Mouse (Mus musculus): ENCODE measurements around the gene Teddm3. TPM values are rescaled to one million over a fixed set of nuclear protein-coding genes. Genes with fewer than 3 reads are reported as not detected.
"Not testable (repeated sequence)": the region's sequence is repeated elsewhere in the genome, so short reads cannot be mapped to it uniquely, and the experiment has no call there.

The Teddm3 gene
- polyA plus RNA-seq (2014; fragmentation: Nextera tagmentation; extraction: Ambion mirVana), result not detected in 2 replicates

DNA sequence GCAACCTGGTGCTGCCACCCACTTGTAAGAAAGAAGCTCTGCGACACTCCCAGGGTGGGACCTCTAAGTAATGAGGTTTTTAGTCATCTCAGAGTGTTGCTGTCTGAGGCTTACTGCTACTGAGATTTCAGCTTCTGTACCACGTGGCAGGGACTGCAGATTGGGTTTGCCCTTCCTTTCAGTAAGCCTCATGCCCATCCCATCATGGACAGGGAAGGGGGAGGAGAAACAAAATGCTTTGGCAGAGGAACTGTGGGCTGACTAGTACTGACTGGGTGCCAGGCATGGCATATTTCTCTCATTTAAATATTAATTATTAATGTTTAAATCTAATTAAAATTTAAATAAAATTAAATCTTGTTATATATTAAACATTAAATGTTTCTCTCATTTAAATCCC is at the start of gene Teddm3:
Teddm3 (minus strand) TSS at position 101 of the 400 bp plus-strand sequence.
- H3K9ac ChIP-seq (ENCODE audit: low read depth, low read length); H3K4me2 ChIP-seq (replicated peaks; ENCODE audit: low read depth, low read length); H3K27me3 ChIP-seq (ENCODE audit: control insufficient read depth, insufficient read depth, low read length); H3K27ac ChIP-seq (ENCODE audit: low read depth, low read length); ATAC-seq (ENCODE audit: low FRiP score, low TSS enrichment); H3K9me3 ChIP-seq (ENCODE audit: control insufficient read depth, low read length); H3K4me3 ChIP-seq (ENCODE audit: low read length); H3K36me3 ChIP-seq (ENCODE audit: control insufficient read depth, insufficient read depth, low read length); H3K4me1 ChIP-seq (ENCODE audit: control insufficient read depth, insufficient read depth, low read length): not testable (repeated sequence)
- WGBS, result no CpG with 5 or more reads among the region's 2 CpGs

DNA sequence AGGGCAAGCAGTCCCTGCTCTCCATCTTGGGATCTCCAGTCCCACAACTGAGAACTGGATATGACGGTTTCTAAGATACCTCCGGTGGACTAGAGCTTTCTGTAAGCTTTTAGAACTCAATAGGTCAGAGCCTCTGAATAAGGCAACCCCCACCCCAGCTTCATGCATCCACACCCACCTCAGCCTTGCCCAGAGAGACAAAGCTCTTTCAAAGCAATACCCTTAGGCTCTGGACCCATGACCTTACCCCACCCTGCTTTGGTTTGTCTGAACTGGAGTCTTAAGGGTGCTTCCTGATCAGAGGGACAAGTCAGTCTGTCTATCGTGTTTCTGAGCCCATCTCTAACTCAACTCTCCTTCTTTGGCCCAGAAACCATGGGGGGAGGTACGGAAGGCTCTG is 48.9 kb upstream of the Teddm3 start:
- Histone ChIP-seq H3K4me3 (ENCODE audit: low read length) (no peak overlapping the region), H3K4me2 (replicated peaks; ENCODE audit: low read depth, low read length) (no peak overlapping the region), H3K9me3 (ENCODE audit: control insufficient read depth, low read length) (no peaks in the 10 kb centered on the region), H3K27me3 (ENCODE audit: control insufficient read depth, insufficient read depth, low read length) (no peaks in the 10 kb centered on the region), H3K4me1 (ENCODE audit: control insufficient read depth, insufficient read depth, low read length) (peaks cover 9% of the 10 kb centered on the region), H3K27ac (ENCODE audit: low read depth, low read length) (no peak overlapping the region), H3K9ac (ENCODE audit: low read depth, low read length) (no peak overlapping the region), H3K36me3 (ENCODE audit: control insufficient read depth, insufficient read depth, low read length) (no peaks in the 10 kb centered on the region)
- WGBS, result 84% methylated on average over 4 of the region's 4 CpGs
- ATAC-seq (ENCODE audit: low FRiP score, low TSS enrichment), result no peak

DNA sequence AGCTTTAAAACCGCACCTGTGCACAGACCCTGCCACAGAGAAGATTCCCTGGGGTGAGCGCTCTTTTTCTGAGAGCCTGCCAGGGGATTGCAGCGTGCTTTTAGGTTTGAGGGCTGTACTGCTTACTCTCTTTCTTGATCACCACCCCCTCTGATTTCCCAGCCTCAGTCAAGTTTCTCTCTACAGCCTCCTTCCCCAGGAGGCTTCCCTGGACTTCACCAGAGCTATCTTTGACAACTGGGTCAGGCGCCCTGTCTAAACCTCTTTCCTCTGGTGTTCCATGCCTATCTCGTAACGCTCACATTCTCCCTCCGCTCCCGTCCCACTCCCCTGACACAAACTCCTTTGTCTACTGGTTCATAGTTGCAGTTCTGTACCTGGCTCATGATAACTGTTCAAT is 45.6 kb upstream of the Teddm3 start:
- Histone ChIP-seq H3K4me1 (ENCODE audit: control insufficient read depth, insufficient read depth, low read length) (no peaks in the 10 kb centered on the region), H3K9me3 (ENCODE audit: control insufficient read depth, low read length) (no peaks in the 10 kb centered on the region), H3K27ac (ENCODE audit: low read depth, low read length) (no peak overlapping the region), H3K4me3 (ENCODE audit: low read length) (no peak overlapping the region), H3K4me2 (replicated peaks; ENCODE audit: low read depth, low read length) (no peak overlapping the region), H3K27me3 (ENCODE audit: control insufficient read depth, insufficient read depth, low read length) (no peaks in the 10 kb centered on the region), H3K36me3 (ENCODE audit: control insufficient read depth, insufficient read depth, low read length) (no peaks in the 10 kb centered on the region), H3K9ac (ENCODE audit: low read depth, low read length) (no peak overlapping the region)
- 72% methylated on average over 8 of the region's 8 CpGs for WGBS
- ATAC-seq (ENCODE audit: low FRiP score, low TSS enrichment), result no peak

DNA sequence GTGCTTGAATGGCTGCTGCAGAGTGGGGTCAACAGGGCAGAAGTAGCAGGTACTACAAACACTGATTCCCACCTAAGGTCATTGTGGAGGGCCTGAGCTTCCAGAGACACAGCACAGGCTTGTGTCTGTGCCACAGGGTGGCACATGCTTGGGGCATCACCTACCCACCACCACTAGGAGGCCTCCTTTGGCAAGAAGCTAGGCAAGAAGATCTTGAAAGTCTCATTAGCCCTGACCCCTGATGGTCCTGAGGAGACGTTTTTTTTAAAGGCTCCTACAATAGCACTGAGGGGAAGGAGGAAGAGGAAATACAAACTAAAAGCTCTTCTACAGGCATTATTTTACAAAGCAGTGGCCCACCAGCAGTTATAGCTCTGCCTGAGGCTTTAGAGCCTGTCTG is 44.7 kb upstream of the Teddm3 start:
- no peaks in the 10 kb centered on the region for H3K4me1 ChIP-seq (ENCODE audit: control insufficient read depth, insufficient read depth, low read length)
- H3K9me3 ChIP-seq (ENCODE audit: control insufficient read depth, low read length), result no peaks in the 10 kb centered on the region
- H3K36me3 ChIP-seq (ENCODE audit: control insufficient read depth, insufficient read depth, low read length), result no peaks in the 10 kb centered on the region
- no peak overlapping the region for H3K27ac ChIP-seq (ENCODE audit: low read depth, low read length)
- H3K27me3 ChIP-seq (ENCODE audit: control insufficient read depth, insufficient read depth, low read length), result no peaks in the 10 kb centered on the region
- no peak overlapping the region for H3K4me2 ChIP-seq (replicated peaks; ENCODE audit: low read depth, low read length)
- no peak for ATAC-seq (ENCODE audit: low FRiP score, low TSS enrichment)
- WGBS, result 5% methylated on average over 1 of the region's 1 CpGs
- H3K4me3 ChIP-seq (ENCODE audit: low read length), result no peak overlapping the region
- no peak overlapping the region for H3K9ac ChIP-seq (ENCODE audit: low read depth, low read length)

DNA sequence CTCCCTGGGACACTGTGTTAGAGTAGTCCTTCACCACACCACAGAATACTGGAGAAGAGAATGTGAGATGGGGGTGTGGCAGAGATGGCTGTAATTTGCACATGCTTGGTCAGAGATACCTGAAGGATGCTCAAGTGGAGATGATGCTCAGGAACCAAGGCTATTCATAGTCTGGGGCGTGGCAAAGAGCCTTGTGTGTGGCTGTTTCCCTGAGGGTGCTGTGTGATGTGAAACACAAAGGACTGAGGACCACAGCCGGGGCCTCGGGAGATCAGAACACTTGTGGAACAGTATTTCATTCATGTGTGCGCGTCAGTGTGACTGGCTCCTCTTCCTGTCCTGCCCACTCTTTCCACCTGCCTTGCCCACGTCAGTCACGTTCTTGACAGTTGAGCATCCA is 44.2 kb upstream of the Teddm3 start:
- H3K36me3 ChIP-seq (ENCODE audit: control insufficient read depth, insufficient read depth, low read length), result no peaks in the 10 kb centered on the region
- no peak overlapping the region for H3K27ac ChIP-seq (ENCODE audit: low read depth, low read length)
- no peak overlapping the region for H3K4me3 ChIP-seq (ENCODE audit: low read length)
- H3K27me3 ChIP-seq (ENCODE audit: control insufficient read depth, insufficient read depth, low read length), result no peaks in the 10 kb centered on the region
- H3K4me2 ChIP-seq (replicated peaks; ENCODE audit: low read depth, low read length), result no peak overlapping the region
- no peak for ATAC-seq (ENCODE audit: low FRiP score, low TSS enrichment)
- H3K9ac ChIP-seq (ENCODE audit: low read depth, low read length), result no peak overlapping the region
- H3K4me1 ChIP-seq (ENCODE audit: control insufficient read depth, insufficient read depth, low read length), result no peaks in the 10 kb centered on the region
- WGBS, result 81% methylated on average over 7 of the region's 7 CpGs
- no peaks in the 10 kb centered on the region for H3K9me3 ChIP-seq (ENCODE audit: control insufficient read depth, low read length)

DNA sequence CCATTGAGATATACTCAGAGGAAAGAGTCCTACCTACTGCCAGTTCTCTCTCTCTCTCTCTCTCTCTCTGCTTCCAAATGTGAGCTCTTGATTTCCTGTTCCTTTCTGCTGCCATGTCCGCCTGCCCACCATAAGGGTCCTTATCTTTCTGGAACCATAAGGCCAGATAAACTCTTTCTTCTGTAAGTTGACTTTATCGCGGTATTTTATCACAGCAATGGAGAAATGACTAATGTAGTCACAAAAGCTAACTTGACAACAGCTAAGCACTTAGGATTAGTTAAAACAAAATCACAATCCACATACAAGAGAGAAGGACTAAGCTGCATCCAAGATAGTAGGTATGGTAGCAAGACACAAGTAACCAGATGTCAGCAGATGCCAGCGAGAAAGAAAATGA is 43.7 kb upstream of the Teddm3 start:
- no peak overlapping the region for H3K4me3 ChIP-seq (ENCODE audit: low read length)
- no peaks in the 10 kb centered on the region for H3K4me1 ChIP-seq (ENCODE audit: control insufficient read depth, insufficient read depth, low read length)
- WGBS, result 92% methylated on average over 4 of the region's 4 CpGs
- no peak overlapping the region for H3K27ac ChIP-seq (ENCODE audit: low read depth, low read length)
- no peaks in the 10 kb centered on the region for H3K27me3 ChIP-seq (ENCODE audit: control insufficient read depth, insufficient read depth, low read length)
- no peak for ATAC-seq (ENCODE audit: low FRiP score, low TSS enrichment)
- no peak overlapping the region for H3K9ac ChIP-seq (ENCODE audit: low read depth, low read length)
- no peaks in the 10 kb centered on the region for H3K9me3 ChIP-seq (ENCODE audit: control insufficient read depth, low read length)
- H3K4me2 ChIP-seq (replicated peaks; ENCODE audit: low read depth, low read length), result no peak overlapping the region
- H3K36me3 ChIP-seq (ENCODE audit: control insufficient read depth, insufficient read depth, low read length), result no peaks in the 10 kb centered on the region

DNA sequence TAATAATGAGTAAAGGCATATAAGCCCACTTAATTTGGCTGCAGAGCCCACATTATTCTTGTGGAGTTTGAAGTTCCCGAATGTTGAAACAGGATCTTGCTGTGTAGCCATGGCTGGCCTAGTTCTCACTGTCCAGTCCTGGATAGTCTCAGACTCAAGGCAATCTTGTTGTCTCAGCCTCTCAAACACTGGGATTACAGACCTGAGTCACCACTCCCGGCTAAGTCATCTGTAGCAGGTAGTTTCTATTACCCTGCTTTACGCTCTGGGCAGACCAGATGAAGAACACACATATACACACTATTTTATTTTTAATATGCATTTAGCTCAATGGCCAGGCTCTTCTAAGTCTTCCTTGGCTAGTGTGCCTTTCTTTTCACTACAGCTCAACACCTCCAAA is 42.8 kb upstream of the Teddm3 start:
- WGBS, result 90% methylated on average over 3 of the region's 3 CpGs
- Histone ChIP-seq H3K4me1 (ENCODE audit: control insufficient read depth, insufficient read depth, low read length) (no peaks in the 10 kb centered on the region), H3K4me2 (replicated peaks; ENCODE audit: low read depth, low read length) (no peak overlapping the region), H3K4me3 (ENCODE audit: low read length) (no peak overlapping the region), H3K9ac (ENCODE audit: low read depth, low read length) (no peak overlapping the region), H3K36me3 (ENCODE audit: control insufficient read depth, insufficient read depth, low read length) (no peaks in the 10 kb centered on the region), H3K27me3 (ENCODE audit: control insufficient read depth, insufficient read depth, low read length) (no peaks in the 10 kb centered on the region), H3K27ac (ENCODE audit: low read depth, low read length) (no peak overlapping the region), H3K9me3 (ENCODE audit: control insufficient read depth, low read length) (no peaks in the 10 kb centered on the region)
- ATAC-seq (ENCODE audit: low FRiP score, low TSS enrichment), result no peak

DNA sequence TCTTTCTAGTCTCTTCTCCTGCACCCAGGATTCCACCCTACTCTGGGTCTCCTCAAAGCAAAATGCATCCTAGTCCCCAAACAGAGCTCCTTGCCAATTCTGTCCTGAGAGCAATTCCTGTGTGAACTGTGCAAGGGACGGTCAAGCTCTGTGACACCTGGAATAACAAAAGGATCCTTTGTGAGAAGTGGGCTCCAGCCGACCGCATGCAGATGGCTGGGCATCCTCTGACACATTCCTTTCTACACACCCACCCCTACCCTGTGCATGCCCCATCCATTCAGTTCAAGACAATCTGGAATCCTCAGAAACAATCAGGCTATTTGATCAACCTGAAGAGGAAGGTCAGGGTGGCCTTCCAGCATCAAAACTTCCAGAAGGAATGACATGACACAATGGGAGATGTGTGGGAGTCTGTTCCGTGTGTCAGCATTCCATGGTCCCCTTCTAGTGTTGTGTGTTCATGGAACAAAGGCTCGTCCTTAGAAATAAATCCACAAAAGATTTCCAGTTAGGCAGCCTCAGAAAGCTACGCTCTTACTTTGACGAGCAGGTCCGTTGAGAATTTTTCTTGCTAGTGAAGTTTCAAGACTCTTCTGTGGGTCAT is 41.6 kb upstream of the Teddm3 start:
- H3K36me3 ChIP-seq (ENCODE audit: control insufficient read depth, insufficient read depth, low read length), result no peaks in the 10 kb centered on the region
- H3K27ac ChIP-seq (ENCODE audit: low read depth, low read length), result no peak overlapping the region
- no peak for ATAC-seq (ENCODE audit: low FRiP score, low TSS enrichment)
- 61% methylated on average over 8 of the region's 8 CpGs for WGBS
- H3K27me3 ChIP-seq (ENCODE audit: control insufficient read depth, insufficient read depth, low read length), result no peaks in the 10 kb centered on the region
- no peak overlapping the region for H3K4me3 ChIP-seq (ENCODE audit: low read length)
- no peak overlapping the region for H3K4me2 ChIP-seq (replicated peaks; ENCODE audit: low read depth, low read length)
- no peaks in the 10 kb centered on the region for H3K4me1 ChIP-seq (ENCODE audit: control insufficient read depth, insufficient read depth, low read length)
- H3K9me3 ChIP-seq (ENCODE audit: control insufficient read depth, low read length), result no peaks in the 10 kb centered on the region
- no peak overlapping the region for H3K9ac ChIP-seq (ENCODE audit: low read depth, low read length)

DNA sequence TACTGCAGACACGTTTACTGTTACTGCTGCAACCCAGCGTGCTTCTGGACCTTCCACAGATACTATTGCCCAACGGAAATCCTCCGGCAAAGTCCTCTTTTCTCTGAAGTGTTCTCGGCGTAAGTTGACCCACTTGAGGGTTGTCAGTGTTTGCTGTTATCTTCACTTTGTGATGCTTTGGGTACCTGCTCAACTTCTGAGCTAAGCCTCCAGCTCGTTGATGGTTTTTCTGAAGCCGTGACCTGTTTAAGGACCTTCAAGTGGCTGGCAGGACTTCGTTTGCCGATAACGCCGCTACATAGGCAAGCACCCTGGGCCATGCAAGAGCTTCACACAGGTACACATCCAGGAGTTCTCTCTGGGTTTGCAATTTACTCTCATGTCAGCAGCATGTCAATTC is 40.4 kb upstream of the Teddm3 start:
- Histone ChIP-seq H3K9ac (ENCODE audit: low read depth, low read length) (no peak overlapping the region), H3K4me1 (ENCODE audit: control insufficient read depth, insufficient read depth, low read length) (no peaks in the 10 kb centered on the region), H3K36me3 (ENCODE audit: control insufficient read depth, insufficient read depth, low read length) (no peaks in the 10 kb centered on the region), H3K4me2 (replicated peaks; ENCODE audit: low read depth, low read length) (no peak overlapping the region), H3K27ac (ENCODE audit: low read depth, low read length) (no peak overlapping the region), H3K9me3 (ENCODE audit: control insufficient read depth, low read length) (no peaks in the 10 kb centered on the region), H3K27me3 (ENCODE audit: control insufficient read depth, insufficient read depth, low read length) (0 out of 2 replicates have a peak, but pooled peaks cover 4% of the 10 kb centered on the region), H3K4me3 (ENCODE audit: low read length) (no peak overlapping the region)
- no peak for ATAC-seq (ENCODE audit: low FRiP score, low TSS enrichment)
- 88% methylated on average over 12 of the region's 12 CpGs for WGBS

Measured in kidney, embryonic 14.5 days (tissue).